Mouse (Mus musculus) ES-Bruce4 (cell line): ENCODE results near the gene Rhot2.

Source experiments
- CTCF ChIP-seq: IDR thresholded peaks from one replicate; pipeline ENCODE4 v1.8.1; 2011; ENCODE audit warnings: low read depth, low read length
- EP300 ChIP-seq: IDR thresholded peaks from 2 replicates; pipeline ENCODE4 v1.6.1; 2011; ENCODE audit warnings: low read depth, low read length; ENCODE audit not compliant: insufficient read depth

DNA sequence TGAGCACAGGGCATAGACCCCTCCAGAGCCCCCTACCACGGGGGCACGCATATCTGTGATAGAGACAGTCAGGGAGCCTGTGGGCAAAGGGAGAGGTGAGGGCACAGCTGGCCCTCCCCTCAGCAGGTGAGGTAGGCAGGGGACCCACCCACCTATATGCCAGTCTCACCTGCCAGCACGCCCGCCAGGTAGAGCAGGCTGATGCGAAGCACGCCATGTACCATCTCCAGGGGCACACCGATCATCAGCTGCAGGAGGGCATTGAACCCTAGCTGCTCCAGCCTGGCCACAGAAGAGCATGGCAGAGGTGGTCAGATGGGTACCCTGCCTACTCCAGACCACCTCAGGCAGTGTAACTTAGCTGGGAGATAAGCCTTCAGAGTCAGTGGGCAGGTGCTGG, 9.3 kb downstream of the Rhot2 start:
- TF ChIP-seq EP300 = no peak
- TF ChIP-seq CTCF = no peak
